Mouse (Mus musculus) bone marrow, adult 2 months (tissue): ENCODE measurements around the gene Krt42.

Experiments
- CTCF ChIP-seq: fragments of 200-500 bp; IDR thresholded peaks from 2 replicates; pipeline ENCODE4 v1.5.1; 2011; ENCODE audit warnings: low read length, control low read depth; ENCODE audit not compliant: control insufficient read depth, insufficient read depth
- POLR2A ChIP-seq: fragments of 200-500 bp; IDR thresholded peaks from 2 replicates; pipeline ENCODE4 v1.6.1; 2011; ENCODE audit warnings: low read depth, mild to moderate bottlenecking, control low read depth, low read length, borderline replicate concordance; ENCODE audit not compliant: control insufficient read depth

DNA sequence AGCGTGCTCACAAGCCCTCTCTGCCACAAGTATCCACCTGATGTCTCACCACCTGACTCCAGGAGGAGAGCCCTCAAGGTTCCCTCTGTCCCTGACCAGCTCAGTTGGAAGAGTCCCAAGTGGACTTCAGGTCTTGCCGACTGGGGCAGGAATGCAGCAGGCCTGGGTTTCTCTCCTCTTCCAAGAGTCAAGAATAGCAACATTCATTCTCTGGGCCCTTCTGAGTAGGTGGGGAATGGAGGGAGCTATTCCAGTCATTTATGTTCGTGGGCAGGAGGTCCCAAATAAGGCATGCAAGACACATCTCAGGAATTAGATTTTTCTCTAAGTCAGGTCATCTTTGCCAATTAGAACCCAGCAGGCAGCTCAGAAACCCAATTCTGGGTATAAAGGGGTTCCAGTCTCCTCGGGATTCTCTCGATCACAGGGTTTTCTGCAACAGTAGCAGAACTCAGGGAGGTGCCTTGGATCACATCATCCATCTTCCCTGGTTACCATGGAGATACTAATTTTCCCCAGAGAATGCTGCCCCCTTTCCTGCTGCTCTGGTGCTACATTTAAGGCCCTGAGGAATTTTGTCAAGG is 42.5 kb upstream of the Krt42 start:
- TF ChIP-seq POLR2A, result no peak
- TF ChIP-seq CTCF, result no peak
